Mouse (Mus musculus): ENCODE data around the gene Tmem210.

DNA sequence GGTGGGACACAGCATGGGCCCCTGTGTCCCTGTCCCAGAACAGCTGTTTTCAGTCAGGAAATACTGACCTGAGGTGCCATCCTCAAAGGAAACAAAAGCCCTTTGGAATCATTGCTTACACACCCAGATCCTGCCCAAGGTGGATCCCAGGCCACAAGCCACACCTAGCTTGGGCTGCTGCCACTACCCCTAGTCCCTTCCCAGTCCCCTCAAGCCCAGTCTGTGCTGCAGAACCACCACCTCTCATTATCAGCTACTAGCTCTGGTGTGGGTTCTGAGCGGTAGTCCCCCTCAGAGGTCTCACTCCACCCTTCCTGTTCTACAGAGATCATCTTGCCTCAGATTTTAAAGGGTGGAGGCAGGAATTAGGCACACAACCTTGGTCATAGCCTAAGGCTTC is 1.6 kb upstream of the Tmem210 start:
- TF ChIP-seq CTCF (IDR thresholded peaks at IDR 0.05; ENCODE audit: low read depth) = no peak
- no peak for TF ChIP-seq EP300 (IDR thresholded peaks at IDR 0.05; ENCODE audit: low read depth)
